Mouse (Mus musculus) inflammation-experienced regulatory T-cells, adult 6 months (primary cell): ENCODE data around the gene Adam11. TPM values are rescaled to one million over a fixed set of nuclear protein-coding genes. Genes with fewer than 3 reads are reported as not detected.

ENCODE experiments used
- polyA plus RNA-seq, 3 experiments: library from polyadenylated mRNA; unstranded; fragments of 100-300 nt; shearing (Covaris generic); gene quantifications; one replicate each; pipeline ENCODE4 v1.2.1; 2017

The Adam11 gene
- polyA plus RNA-seq, 3 experiments from 2014 or later = 0.20 TPM; not detected in 2

Other genes starting within 250 kb of the Adam11 start
- gene Gpatch8, start 205.0 kb upstream of the Adam11 start, polyA plus RNA-seq = 10 to 100 TPM; 58.6 to 77.0 (median 60.5) TPM
- not detected for gene Gm11627, start 182.0 kb upstream of the Adam11 start, polyA plus RNA-seq
- not detected for gene Fzd2, start 157.0 kb upstream of the Adam11 start, polyA plus RNA-seq
- under 1 TPM in 2 of 3 experiments, not detected in 1; 0.08 to 0.20 TPM for gene Meioc, start 97.7 kb upstream of the Adam11 start, polyA plus RNA-seq
- gene Ccdc43, start 63.7 kb upstream of the Adam11 start, polyA plus RNA-seq = 10 to 100 TPM; 29.0 to 41.4 (median 40.1) TPM
- not detected for gene Gjc1, start 58.3 kb downstream of the Adam11 start, polyA plus RNA-seq
- not detected for gene Higd1b, start 74.4 kb downstream of the Adam11 start, polyA plus RNA-seq
- gene Eftud2, start 119.5 kb downstream of the Adam11 start, polyA plus RNA-seq = 100 to 1,000 TPM; 111 to 148 (median 126) TPM
- gene Ccdc103, start 119.8 kb downstream of the Adam11 start, polyA plus RNA-seq = not detected
- gene Fam187a, start 123.7 kb downstream of the Adam11 start, polyA plus RNA-seq = not detected
- not detected for gene Gfap, start 139.5 kb downstream of the Adam11 start, polyA plus RNA-seq
- gene Kif18b, start 163.7 kb downstream of the Adam11 start, polyA plus RNA-seq = 1 to 10 TPM in 1 of 3 experiments, under 1 TPM in 2; 0.56 to 8.2 (median 0.61) TPM
- gene C1ql1, start 185.2 kb downstream of the Adam11 start, polyA plus RNA-seq = not detected